In genomic region chr5:100518049-100519026, GRCm38 (mm10) we compare ENCODE assay signal across 8 mouse cellular contexts. TPM values are rescaled to one million over a fixed set of nuclear protein-coding genes. Genes with fewer than 3 reads are reported as not detected.
DNase-seq lines count a peak whose midpoint lies in the region; ATAC-seq lines count a peak whose summit lies in the region.

Cops4 (plus strand) TSS chr5:100518309.

- ATAC-seq in megakaryocyte progenitor cell, adult 5-6 weeks (replicated peaks; ENCODE audit: poor library complexity), result peak; percentile 98

- peak; percentile 99 for DNase-seq in adipocyte (ENCODE audit: low spot score)
- DNase-seq in embryo, embryonic 10 days (ENCODE audit: low spot score), result peak; percentile 99
- peak; percentile 90 for DNase-seq in gastrocnemius, postnatal 10 days
- DNase-seq in induced T-regulatory cell, adult 2 months (ENCODE audit: low read depth), result peak; percentile 99
- peak; percentile 95 to 98 for DNase-seq in left cerebral cortex, adult 9 months (ENCODE audit: low spot score in 2 of 2)
- peak; percentile 95 for DNase-seq in right cerebral cortex, postnatal 14 days
- DNase-seq in urinary bladder, postnatal 36 days (ENCODE audit: low spot score in 2 of 2), result peak; percentile 91 to 97

RNA-seq across cellular contexts. Expression of gene Cops4, which starts in this region (rescaled TPM):
- total RNA-seq in gastrocnemius, postnatal 10 days (2021), result 100 to 1,000 TPM; 102 to 107 TPM
- 87.1 and 98.6 TPM in 2 replicates for total RNA-seq in megakaryocyte progenitor cell, adult 5-6 weeks (2015)
- total RNA-seq in megakaryocyte progenitor cell, adult 5-6 weeks (2017), result 137 and 159 TPM in 2 replicates

Comparison
In these comparisons a context has a peak if more than half of its experiments do, and no peak if none do; other contexts are left out.
1. Peak in every context shown above with its lines: DNase-seq and ATAC-seq.